Mouse (Mus musculus) embryonic fibroblast, embryonic 13.5 days (primary cell): ENCODE measurements around the gene Ccm2l.

ENCODE experiments used
- CTCF ChIP-seq: IDR thresholded peaks from 2 replicates; pipeline ENCODE4 v1.5.1; 2011; ENCODE audit warnings: mild to moderate bottlenecking, control low read depth, low read length, moderate library complexity, borderline replicate concordance; ENCODE audit not compliant: insufficient read depth
- POLR2A ChIP-seq: IDR thresholded peaks from 2 replicates; pipeline ENCODE4 v1.6.1; 2011; ENCODE audit warnings: low read depth, mild to moderate bottlenecking, control low read depth, low read length, moderate library complexity

DNA sequence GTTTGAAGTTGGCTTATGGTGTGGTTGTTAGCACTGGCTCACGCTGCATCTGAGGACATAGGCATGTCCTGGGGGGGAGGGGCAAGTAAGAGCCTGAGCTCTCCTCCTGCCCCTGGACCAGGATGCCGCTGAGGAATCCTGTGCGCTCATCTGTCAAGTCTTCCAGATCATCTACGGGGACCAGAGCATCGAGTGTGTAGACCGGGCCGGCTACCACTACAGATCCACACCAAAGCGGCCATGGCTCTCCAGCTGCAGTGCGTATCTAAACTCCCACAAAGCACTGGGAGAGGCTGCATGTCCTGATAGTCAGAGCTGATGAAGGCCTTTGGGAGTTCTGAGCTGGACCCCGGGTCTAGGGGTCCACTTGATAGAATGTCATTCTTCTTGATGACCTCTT, 8.9 kb downstream of the Ccm2l start:
- TF ChIP-seq CTCF (no peak), POLR2A (no peak)
